Mouse (Mus musculus) A20 (cell line): ENCODE measurements around the gene 4930404N11Rik.
A peak's percentile ranks its signal among the peaks of the same experiment; 100 is the strongest.

ENCODE experiments used
- DNase-seq: peaks from one replicate; pipeline ENCODE4 v3.0.0-alpha.2; 2011; ENCODE audit warnings: low read depth, low spot score

4930404N11Rik gene

DNA sequence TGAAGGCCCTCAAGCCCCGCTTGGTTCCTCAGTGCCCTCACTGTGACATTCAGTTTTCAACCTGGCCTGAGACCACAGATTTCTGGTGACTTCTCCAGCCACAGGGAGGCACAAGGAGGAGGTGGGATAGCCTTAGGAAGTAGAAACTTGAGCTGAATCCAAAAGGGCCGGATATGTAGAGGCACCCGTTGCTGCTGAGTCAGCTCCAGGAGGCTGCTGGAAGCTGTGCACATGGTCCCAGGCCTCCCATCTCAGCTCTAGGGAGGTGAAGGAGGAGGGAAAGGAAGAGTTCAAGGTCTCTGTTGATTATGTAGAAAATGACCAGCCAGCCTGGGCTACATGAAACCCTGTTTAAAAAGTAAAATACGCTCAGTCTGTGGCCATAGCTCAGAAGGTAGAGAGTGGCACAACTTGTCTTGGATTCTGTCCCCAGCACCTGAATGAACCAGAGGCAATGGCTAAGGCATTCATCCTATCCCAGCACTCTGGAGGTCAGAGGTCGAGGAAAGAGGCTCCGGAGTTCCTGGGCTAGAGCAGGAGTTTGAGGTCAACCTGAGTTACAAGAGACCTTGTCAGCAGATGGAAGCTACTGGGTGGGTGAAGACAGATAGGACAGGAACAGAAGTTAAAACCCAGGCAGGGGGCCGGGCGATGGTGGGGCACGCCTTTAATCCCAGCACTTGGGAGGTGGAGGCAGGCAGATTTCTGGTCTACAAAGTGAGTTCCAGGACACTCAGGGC lies 10.7 kb downstream of the 4930404N11Rik start:
- no peak for DNase-seq

- DNase-seq: peak; percentile 89
Observed at GRCm38 (mm10) chr10:81351678-81352291, 13.8 kb downstream of the 4930404N11Rik start.

DNA sequence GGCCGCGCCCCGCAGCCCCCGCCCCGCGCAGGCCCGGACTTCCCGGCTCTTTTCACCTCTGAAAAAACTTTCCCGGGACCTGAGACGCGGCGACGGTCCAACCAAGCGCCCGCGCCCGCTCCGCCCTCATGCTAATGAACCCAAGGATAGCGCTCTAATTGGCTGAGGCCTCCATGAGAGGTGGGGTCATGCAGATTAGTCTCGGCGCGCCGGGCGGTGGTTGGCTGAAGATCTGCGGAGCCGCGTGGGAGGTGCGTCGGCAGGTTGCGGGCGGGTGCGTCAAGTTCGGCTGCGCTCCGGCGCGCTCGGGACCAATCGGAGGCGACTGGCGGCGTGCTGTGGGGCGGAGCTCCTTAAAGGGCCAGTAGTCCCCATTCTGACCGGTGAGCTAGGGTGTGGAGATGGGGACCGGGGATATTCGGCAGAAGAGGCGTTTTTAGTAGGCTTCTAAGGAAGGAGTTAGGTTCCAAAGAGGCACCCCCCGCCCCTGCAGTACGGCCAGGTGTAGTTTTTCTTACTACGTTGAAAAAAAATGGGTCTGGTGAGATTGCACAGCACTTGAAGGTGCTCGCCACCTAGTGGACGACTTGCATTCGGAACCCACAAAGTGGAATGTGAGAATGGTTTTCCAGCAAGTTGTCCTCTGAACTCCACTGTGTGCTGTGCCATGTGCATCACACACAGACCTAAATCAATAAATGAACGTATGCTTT lies 15.1 kb downstream of the 4930404N11Rik start, which contains the start of gene Hmg20b:
Hmg20b (minus strand) TSS at position 130 of the 713 bp plus-strand sequence.
- peak; percentile 100 for DNase-seq

- no peak for DNase-seq
Observed at GRCm38 (mm10) chr10:81349961-81350350, 15.7 kb downstream of the 4930404N11Rik start.

DNA sequence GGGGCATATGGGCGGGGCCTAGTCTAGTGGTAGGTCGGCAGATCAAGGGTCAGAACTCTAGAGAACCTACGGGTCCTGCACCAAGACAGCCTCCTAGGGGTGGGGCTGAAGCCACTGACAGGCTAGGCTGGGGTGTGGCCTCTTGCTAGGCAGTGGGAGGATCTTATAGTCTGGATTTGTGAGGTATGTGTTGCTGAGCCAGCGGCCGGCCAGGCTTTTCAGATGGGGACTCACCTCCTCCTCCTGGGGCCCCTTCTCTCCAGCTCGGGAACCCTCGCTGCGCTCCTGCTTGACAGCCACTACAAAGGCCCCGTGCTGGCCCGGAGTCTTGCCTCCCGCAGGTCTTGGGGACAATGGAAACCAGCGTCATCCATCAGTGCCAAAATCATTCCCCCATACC lies 16.5 kb downstream of the 4930404N11Rik start:
- DNase-seq: peak; percentile 70

DNA sequence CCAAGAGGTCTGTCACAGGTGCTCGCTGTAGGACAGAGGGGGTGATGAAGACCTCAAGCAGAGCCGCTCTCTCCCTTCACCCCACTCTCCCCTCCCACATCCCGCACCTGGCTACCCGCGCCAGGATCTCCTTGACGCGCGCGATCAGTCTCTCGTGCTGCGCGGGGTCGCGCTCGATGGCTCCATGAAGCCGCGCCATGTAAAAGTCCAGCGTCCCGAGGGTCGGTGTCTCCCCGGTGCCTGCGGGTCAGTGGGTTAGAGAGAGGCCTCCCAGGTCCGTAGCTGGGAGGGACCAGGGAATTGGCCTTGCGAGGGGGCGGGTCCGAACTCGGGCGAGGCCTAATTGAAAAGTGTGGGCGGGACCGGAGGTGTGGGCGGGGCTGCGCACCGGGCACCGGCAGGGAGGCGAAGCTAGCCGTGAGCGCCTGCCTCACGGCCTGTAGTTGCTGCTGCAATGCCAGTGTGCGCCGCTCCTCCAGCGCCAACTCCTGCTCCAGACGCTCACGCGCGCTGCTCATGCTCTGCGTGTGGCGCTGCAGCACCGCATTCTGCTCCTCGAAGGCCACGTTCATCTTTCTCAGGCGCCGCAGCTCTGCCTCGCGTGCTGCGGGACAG lies 19.1 kb downstream of the 4930404N11Rik start:
- DNase-seq: no peak

GRCm38 (mm10) chr10:81345162-81345534 lies 20.5 kb downstream of the 4930404N11Rik start:
- DNase-seq: no peak

DNA sequence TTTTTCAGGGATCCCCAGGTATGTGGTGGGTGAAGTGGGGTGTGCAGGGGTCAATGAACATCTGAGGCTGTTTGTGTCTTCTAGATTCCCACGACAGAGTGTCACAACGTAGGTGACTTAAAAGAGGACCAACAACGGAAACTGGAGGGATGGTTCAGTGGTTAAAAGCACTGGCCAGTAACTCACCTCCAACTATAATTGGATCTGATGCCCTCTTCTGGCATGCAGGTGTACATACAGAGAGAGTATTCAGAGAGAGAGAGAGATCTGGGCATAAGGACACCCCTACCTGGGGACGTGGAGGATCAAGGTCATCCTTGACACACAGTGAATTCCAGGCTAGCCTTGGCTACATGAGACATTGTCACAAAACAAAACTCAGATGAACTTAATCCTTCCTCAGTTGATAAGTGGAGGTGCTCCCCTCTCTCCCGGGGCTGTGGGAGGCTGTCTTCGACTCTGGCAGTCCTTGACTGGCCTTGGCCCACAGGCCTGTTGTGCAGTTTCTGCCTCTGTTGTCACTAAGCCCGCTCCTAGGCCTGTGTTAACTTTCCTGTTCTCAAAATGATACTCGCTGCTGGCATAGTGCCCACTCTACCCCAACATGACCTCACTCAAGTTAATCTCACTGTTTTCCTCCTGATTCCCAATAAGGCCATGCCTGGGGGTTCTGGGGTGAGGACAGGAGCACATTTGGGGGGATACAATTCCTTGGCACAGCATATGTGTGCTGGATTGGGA lies 21.0 kb downstream of the 4930404N11Rik start:
- peak; percentile 69 for DNase-seq

DNA sequence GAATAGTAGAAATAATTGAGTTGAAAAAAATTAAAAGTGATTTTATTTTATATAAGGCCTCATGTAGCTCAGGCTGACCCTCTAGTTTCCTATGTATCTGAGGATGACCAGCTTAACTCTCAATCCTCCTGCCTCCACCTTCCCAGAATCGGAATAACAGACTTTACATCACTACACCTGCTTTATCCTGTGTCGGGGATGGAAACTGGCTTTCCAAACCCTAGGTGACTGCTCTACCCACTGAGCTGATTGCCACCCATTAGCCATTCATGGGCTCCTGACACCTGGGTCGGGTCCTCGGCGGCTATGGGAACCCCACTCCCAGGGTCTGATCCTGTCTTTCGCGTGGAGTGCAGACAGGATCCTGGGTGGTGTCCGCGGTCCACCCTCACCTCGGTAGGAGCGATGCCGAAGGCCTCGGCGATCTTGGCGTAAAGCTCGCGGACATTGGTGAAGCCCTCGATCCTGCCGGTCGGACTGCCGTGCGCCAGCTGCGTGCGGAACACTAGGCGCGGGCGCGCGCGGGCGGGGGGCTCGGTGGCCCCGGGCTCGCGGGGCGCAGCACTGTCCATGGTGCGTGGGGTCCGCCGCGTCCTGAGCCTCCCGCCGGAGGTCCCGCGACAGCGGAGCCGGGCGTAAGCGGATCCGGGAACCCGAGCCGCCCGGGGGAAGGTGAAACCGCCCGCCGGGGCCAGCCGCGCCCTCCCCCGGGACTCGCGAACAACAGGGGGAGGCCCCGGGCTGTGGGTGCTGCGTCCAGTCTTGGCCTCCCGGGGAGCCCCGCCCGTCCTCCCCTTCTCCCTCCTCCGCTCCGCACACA lies 22.7 kb downstream of the 4930404N11Rik start, which contains the start of gene Gipc3:
Gipc3 (minus strand) TSS at position 581 of the 820 bp plus-strand sequence.
- DNase-seq: no peak

- peak; percentile 73 for DNase-seq
Observed at GRCm38 (mm10) chr10:81341333-81341949, 24.2 kb downstream of the 4930404N11Rik start.

GRCm38 (mm10) chr10:81340551-81341332 lies 24.9 kb downstream of the 4930404N11Rik start:
- no peak for DNase-seq

GRCm38 (mm10) chr10:81336558-81336957 lies 29.1 kb downstream of the 4930404N11Rik start:
- no peak for DNase-seq

GRCm38 (mm10) chr10:81335393-81336340 lies 29.9 kb downstream of the 4930404N11Rik start:
- no peak for DNase-seq

DNA sequence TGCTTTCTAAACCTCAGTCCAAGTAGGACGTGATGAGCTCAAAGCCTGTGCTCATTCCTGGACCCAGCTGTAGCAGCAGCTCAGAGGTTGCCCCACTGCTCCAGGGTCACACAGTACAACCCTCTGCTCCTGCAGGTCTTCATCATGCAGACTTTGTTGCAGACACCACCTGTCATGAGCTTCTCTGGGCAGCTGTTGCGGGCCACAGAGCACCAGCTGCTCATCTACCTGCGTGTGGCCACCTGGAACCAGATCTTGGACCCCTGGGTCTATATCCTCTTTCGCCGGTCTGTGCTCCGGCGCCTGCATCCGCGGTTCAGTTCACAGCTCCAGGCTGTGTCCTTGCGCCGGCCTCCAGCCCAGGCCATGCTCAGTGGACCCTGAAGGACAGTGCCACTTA lies 31.3 kb downstream of the 4930404N11Rik start:
- peak; percentile 80 for DNase-seq

DNA sequence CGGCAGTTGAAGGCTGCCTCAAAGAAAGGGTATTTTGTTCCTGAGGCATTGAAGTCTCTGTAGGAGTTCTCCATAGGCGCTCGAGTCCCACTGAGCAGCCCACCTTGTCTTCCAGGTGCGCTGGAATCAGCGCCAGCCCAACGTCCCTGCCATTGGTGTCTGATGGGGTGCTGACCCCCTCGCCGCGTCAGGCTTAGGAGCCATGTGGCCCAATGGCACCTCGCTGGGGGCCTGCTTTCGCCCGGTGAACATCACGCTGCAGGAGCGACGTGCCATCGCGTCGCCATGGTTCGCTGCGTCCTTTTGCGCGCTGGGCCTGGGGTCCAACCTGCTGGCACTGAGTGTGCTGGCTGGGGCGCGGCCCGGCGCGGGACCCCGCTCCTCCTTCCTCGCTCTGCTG lies 33.3 kb downstream of the 4930404N11Rik start:
- no peak for DNase-seq

DNA sequence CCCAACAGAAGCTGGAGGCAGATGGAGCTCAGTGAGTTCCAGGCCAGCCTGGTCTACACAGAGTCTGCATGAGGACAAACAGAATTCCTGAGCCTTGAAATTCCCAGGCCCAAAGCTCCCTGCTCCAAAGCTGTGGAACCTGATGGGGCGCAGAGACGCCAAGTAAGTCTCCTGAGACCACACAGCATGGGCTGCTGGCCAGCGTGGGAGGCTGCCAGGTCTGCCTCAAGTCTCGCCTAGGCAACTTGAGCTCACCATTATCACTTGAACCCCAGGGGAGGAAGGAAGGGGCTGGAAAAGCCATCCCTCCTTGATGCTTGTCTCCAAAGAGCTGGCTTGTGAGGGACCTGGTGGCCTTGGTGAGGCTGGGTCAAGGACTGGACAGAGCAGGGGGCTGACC lies 35.6 kb downstream of the 4930404N11Rik start:
- DNase-seq: no peak

DNA sequence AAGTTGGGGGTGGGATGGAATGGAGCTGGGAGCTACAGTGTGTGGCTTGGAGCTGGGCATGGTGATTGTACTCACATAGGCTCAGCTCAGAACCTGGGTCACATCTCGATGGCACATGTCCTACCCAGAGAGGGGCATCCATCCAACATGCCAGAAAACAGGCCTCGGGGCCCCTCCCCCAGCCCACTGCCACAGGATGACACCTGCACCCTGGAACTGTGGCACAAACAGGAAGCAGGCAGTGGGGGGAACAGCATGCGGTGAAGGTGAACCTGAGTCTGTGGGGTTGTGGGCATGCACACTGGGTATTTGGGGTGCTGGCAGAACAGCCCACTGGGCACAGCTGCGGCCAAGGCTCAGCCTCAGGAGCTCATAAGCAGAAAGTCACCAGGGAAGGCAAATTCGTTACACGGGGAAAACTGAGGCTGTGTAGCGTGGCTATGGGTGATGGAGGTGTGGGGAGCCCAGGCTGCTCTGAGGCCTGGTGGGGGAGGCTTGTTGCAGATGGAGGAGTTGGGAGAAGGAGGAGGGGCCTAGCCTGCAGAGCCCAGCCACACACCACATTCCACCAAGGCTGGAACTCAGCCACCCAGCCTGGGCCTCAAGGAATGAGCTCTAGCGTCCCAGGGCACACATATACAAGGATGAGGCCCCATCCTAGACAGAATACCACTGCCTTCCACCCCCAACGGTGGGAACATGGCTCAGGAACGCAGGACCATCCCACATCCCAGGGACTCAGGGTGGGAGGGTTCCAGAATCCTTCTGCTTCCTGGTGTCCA lies 36.2 kb downstream of the 4930404N11Rik start:
- peak; percentile 77 for DNase-seq
